Mouse (Mus musculus) liver, postnatal 0 days (tissue): ENCODE measurements at regions not wholly inside any gene's neighbourhood (a gene's known extent, or its start where the extent isn't known, plus 50 kb on each side); places are given as distances from the start of the nearest gene placed in this dataset.

ENCODE experiments used
- CTCF ChIP-seq: sonication (generic); IDR thresholded peaks from 2 replicates; pipeline ENCODE4 v1.5.1; 2016; ENCODE audit warnings: antibody characterized with exemption, low read depth
- EP300 ChIP-seq: IDR thresholded peaks from 2 replicates; pipeline ENCODE4 v1.6.1; 2016; ENCODE audit warnings: antibody characterized with exemption, low read depth, mild to moderate bottlenecking

DNA sequence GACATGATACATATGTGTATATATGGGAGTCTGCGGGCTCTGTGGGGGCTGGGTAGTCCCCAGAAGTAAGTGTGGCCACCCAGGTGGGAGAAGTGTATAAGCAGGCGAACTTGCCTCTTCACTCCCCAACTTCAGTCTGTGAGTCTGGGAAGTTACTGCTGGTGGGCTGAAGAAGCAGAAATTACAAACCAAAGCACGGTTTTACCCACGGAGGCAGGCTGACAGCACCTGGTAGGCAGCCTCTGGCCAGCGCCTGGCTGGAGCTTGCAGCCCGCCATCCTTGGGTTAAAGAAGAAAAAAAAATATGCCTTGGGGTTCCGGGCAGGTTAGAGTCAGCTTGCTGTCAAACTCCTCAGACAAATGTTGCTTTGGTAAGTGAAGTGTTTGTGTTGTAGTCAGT, 131.9 kb upstream of the Ubr2 start:
- TF ChIP-seq CTCF (no peak), EP300 (no peak)
